Mouse (Mus musculus) 3T3-L1 (cell line): ENCODE results near the gene Clic6.
A peak's percentile ranks its signal among the peaks of the same experiment; 100 is the strongest.

Experiments used
- DNase-seq: peaks from one replicate; pipeline ENCODE4 v3.0.0-alpha.2; 2015; ENCODE audit warnings: low read depth, low spot score

Gene Clic6

GRCm38 (mm10) chr16:92485436-92485835, at the start of gene Clic6:
Clic6 (plus strand) TSS chr16:92485736.
- DNase-seq = no peak

GRCm38 (mm10) chr16:92439775-92440174, 45.8 kb upstream of the Clic6 start:
- DNase-seq = peak; percentile 49

GRCm38 (mm10) chr16:92440229-92440628, 45.3 kb upstream of the Clic6 start:
- DNase-seq = no peak

GRCm38 (mm10) chr16:92441203-92441602, 44.3 kb upstream of the Clic6 start:
- DNase-seq = no peak

GRCm38 (mm10) chr16:92442150-92442549, 43.4 kb upstream of the Clic6 start:
- no peak for DNase-seq

GRCm38 (mm10) chr16:92442946-92443345, 42.6 kb upstream of the Clic6 start:
- no peak for DNase-seq

- DNase-seq = peak; percentile 72
Measured at GRCm38 (mm10) chr16:92443644-92444113, 41.9 kb upstream of the Clic6 start.

- peak; percentile 44 for DNase-seq
Measured at GRCm38 (mm10) chr16:92445377-92445776, 40.2 kb upstream of the Clic6 start.

- no peak for DNase-seq
Measured at GRCm38 (mm10) chr16:92449080-92449479, 36.5 kb upstream of the Clic6 start.

GRCm38 (mm10) chr16:92450331-92450730, 35.2 kb upstream of the Clic6 start:
- no peak for DNase-seq

- no peak for DNase-seq
Measured at GRCm38 (mm10) chr16:92451516-92452072, 33.9 kb upstream of the Clic6 start.

- DNase-seq = peak; percentile 14
Measured at GRCm38 (mm10) chr16:92452609-92453008, 32.9 kb upstream of the Clic6 start.

- peak; percentile 12 for DNase-seq
Measured at GRCm38 (mm10) chr16:92454002-92454401, 31.5 kb upstream of the Clic6 start.

GRCm38 (mm10) chr16:92454495-92454894, 31.0 kb upstream of the Clic6 start:
- DNase-seq = no peak

GRCm38 (mm10) chr16:92455488-92455887, 30.0 kb upstream of the Clic6 start:
- DNase-seq = no peak

GRCm38 (mm10) chr16:92455969-92456368, 29.6 kb upstream of the Clic6 start:
- no peak for DNase-seq

- peak; percentile 86 for DNase-seq
Measured at GRCm38 (mm10) chr16:92457594-92457993, 27.9 kb upstream of the Clic6 start.

- DNase-seq = no peak
Measured at GRCm38 (mm10) chr16:92461412-92461811, 24.1 kb upstream of the Clic6 start.

- DNase-seq = peak; percentile 20
Measured at GRCm38 (mm10) chr16:92464390-92464972, 21.1 kb upstream of the Clic6 start.

- peak; percentile 56 for DNase-seq
Measured at GRCm38 (mm10) chr16:92465226-92465625, 20.3 kb upstream of the Clic6 start.

- peak; percentile 99 for DNase-seq
Measured at GRCm38 (mm10) chr16:92465642-92466526, 19.7 kb upstream of the Clic6 start.

GRCm38 (mm10) chr16:92467041-92467440, 18.5 kb upstream of the Clic6 start:
- peak; percentile 66 for DNase-seq
